Mouse (Mus musculus): ENCODE measurements around the gene Fbxl17. TPM values are rescaled to one million over a fixed set of nuclear protein-coding genes. Genes with fewer than 3 reads are reported as not detected.

Gene Fbxl17
- total and polyA plus RNA-seq, 3 experiments: 5.0 to 9.7 TPM; not detected in 1

- TF ChIP-seq RCOR1 (IDR thresholded peaks at IDR 0.05; ENCODE audit: low read depth, low read length) (0 out of 2 replicates have a peak, but pooled peaks have one; percentile 33), SIN3A (IDR thresholded peaks at IDR 0.05; ENCODE audit: low read length) (no peak), TAL1 (IDR thresholded peaks at IDR 0.05; ENCODE audit: low read length) (0 out of 2 replicates have a peak, but pooled peaks have one; percentile 17), ZKSCAN1 (IDR thresholded peaks at IDR 0.05; ENCODE audit: low read depth, low read length) (no peak), ELF1 (IDR thresholded peaks at IDR 0.05; ENCODE audit: low read depth, low read length) (no peak), EP300 (IDR thresholded peaks at IDR 0.05; ENCODE audit: low read depth in 1 of 2, low read length in 2 of 2) (peak; percentile 41 to 80; a peak in 3 of 4 replicates), MAZ (IDR thresholded peaks at IDR 0.05; ENCODE audit: low read depth, low read length) (0 out of 2 replicates have a peak, but pooled peaks have one; percentile 23)
- H3K27ac ChIP-seq (ENCODE audit: control insufficient read depth, low read depth, low read length): peak overlapping the region; percentile 50; the same call in 1 of the 2 replicates
- H3K36me3 ChIP-seq (ENCODE audit: control insufficient read depth in 1 of 2, insufficient read depth in 2 of 2, low read length in 2 of 2): peaks cover 0 to 31% of the 10 kb centered on the region in 2 experiments; a peak in 2 of 4 replicates
- no peak overlapping the region; the same call in 1 of the 2 replicates for H3K9ac ChIP-seq (ENCODE audit: control insufficient read depth, low read depth, low read length, poor library complexity, severe bottlenecking)
- peaks cover 9 to 18% of the 10 kb centered on the region in 2 experiments for H3K4me1 ChIP-seq (ENCODE audit: control insufficient read depth in 1 of 2, insufficient read depth in 2 of 2, low read length in 2 of 2)
- no peaks in the 10 kb centered on the region for H3K9me3 ChIP-seq (replicated peaks; ENCODE audit: insufficient read depth, low read length)
- H3K79me2 ChIP-seq (ENCODE audit: control insufficient read depth, insufficient read depth, low read length, poor library complexity): no peaks in the 10 kb centered on the region
- no peaks in the 10 kb centered on the region for H3K27me3 ChIP-seq (ENCODE audit: control insufficient read depth in 1 of 2, insufficient read depth in 2 of 2, low read length in 2 of 2)
- H3K4me3 ChIP-seq (ENCODE audit: control insufficient read depth in 1 of 2, insufficient read depth in 1 of 2, low read depth in 2 of 2, low read length in 2 of 2): no peak overlapping the region
- peak; percentile 76 for DNase-seq (ENCODE audit: low read depth, low spot score)
These were observed 301.1 kb downstream of the Fbxl17 start for GRCm38 (mm10) chr17:63198703-63199102.

- Histone ChIP-seq H3K9me3 (replicated peaks; ENCODE audit: insufficient read depth, low read length) (no peaks in the 10 kb centered on the region), H3K36me3 (ENCODE audit: control insufficient read depth in 1 of 2, insufficient read depth in 2 of 2, low read length in 2 of 2) (peaks cover 0 to 43% of the 10 kb centered on the region in 2 experiments; a peak in 2 of 4 replicates), H3K79me2 (ENCODE audit: control insufficient read depth, insufficient read depth, low read length, poor library complexity) (no peaks in the 10 kb centered on the region), H3K4me3 (ENCODE audit: control insufficient read depth in 1 of 2, insufficient read depth in 1 of 2, low read depth in 2 of 2, low read length in 2 of 2) (no peak overlapping the region), H3K4me1 (ENCODE audit: control insufficient read depth in 1 of 2, insufficient read depth in 2 of 2, low read length in 2 of 2) (peaks cover 20 to 21% of the 10 kb centered on the region in 2 experiments), H3K9ac (ENCODE audit: control insufficient read depth, low read depth, low read length, poor library complexity, severe bottlenecking) (no peak overlapping the region), H3K27me3 (ENCODE audit: control insufficient read depth in 1 of 2, insufficient read depth in 2 of 2, low read length in 2 of 2) (no peaks in the 10 kb centered on the region), H3K27ac (ENCODE audit: control insufficient read depth, low read depth, low read length) (no peak overlapping the region)
- DNase-seq (ENCODE audit: low read depth, low spot score): no peak
- TF ChIP-seq GABPA (IDR thresholded peaks at IDR 0.05; ENCODE audit: low read depth, low read length): no peak
- no peak for TF ChIP-seq ZMIZ1 (IDR thresholded peaks at IDR 0.05; ENCODE audit: low read depth, low read length)
- TF ChIP-seq USF2 (IDR thresholded peaks at IDR 0.05; ENCODE audit: borderline replicate concordance in 1 of 2, insufficient read depth in 1 of 2, low read depth in 1 of 2, low read length in 2 of 2): no peak
- TF ChIP-seq SIN3A (IDR thresholded peaks at IDR 0.05; ENCODE audit: low read length): no peak
- no peak for TF ChIP-seq BHLHE40 (IDR thresholded peaks at IDR 0.05; ENCODE audit: borderline replicate concordance, low read depth, low read length)
- no peak for TF ChIP-seq MAX (IDR thresholded peaks at IDR 0.05; ENCODE audit: low read length)
- no peak for TF ChIP-seq GATA1 (IDR thresholded peaks at IDR 0.05; ENCODE audit: low read depth, low read length)
- no peak for TF ChIP-seq NELFE (IDR thresholded peaks at IDR 0.05; ENCODE audit: low read depth, low read length)
- TF ChIP-seq RCOR1 (IDR thresholded peaks at IDR 0.05; ENCODE audit: low read depth, low read length): no peak
- no peak for TF ChIP-seq UBTF (IDR thresholded peaks at IDR 0.05; ENCODE audit: borderline replicate concordance, insufficient read depth, low read depth, low read length)
- no peak for TF ChIP-seq CTCF (IDR thresholded peaks at IDR 0.05 in 2 of 3, conservative IDR thresholded peaks at IDR 0.05 in 1 of 3; ENCODE audit: control insufficient read depth in 1 of 3, insufficient read depth in 1 of 3, low read depth in 2 of 3, low read length in 3 of 3, poor library complexity in 1 of 3, severe bottlenecking in 1 of 3)
- no peak for TF ChIP-seq NRF1 (IDR thresholded peaks at IDR 0.05; ENCODE audit: insufficient read depth, low read depth, low read length, poor library complexity, severe bottlenecking)
- TF ChIP-seq KAT2A (conservative IDR thresholded peaks at IDR 0.05; ENCODE audit: low read depth, low read length): no peak
These were observed 304.3 kb downstream of the Fbxl17 start for GRCm38 (mm10) chr17:63195496-63195895.

Measured in MEL (cell line).